Mouse (Mus musculus): ENCODE measurements around the gene Olfr1045.
"Not testable (repeated sequence)": the region's sequence is repeated elsewhere in the genome, so short reads cannot be mapped to it uniquely, and the experiment has no call there.

Gene Olfr1045

DNA sequence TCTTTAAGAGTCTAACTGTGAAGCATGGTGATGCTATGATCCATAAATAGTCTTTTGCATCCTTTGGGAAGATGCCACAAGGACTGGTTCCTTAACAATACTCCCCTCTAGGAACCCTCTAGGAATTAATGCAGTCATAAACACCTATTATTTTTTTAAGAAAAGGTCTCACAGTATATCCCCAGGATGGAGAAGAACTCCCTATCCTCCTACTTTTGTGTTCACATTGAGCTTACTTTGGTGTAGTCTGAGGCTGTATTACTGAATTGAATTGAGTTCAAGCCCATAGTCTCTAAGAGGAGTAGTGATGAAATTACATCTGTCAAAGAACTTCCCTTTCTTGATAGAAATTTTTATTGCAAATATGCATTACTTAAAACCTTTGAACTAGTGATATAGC, at the start of gene Olfr1045:
Gene Olfr1045, minus strand, starts transcription at position 101 of the 400 bp plus-strand sequence.
- no peak for DNase-seq (ENCODE audit: low read depth, low spot score)

DNA sequence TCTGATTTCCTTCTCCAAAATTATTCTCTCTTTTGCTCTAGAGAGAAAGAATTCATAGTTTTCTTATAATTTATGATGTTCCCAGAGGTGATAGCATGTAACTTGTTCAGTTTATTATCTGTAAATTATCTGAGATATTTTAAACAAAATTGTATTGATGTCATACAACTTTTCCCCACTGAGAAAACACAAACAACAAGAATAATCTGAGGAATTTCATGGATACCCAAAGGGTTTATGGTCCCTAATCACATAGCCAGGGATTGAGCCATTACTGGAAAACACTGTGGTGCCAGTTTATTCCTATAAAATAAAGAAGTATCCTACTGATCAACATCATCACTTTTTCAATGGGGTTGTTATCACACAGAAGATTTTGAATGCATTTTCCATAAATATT, 37.4 kb upstream of the Olfr1045 start, which contains the start of gene Olfr1048:
Gene Olfr1048, minus strand, starts transcription at position 101 of the 400 bp plus-strand sequence.
- no peak for DNase-seq (ENCODE audit: low read depth, low spot score)

DNA sequence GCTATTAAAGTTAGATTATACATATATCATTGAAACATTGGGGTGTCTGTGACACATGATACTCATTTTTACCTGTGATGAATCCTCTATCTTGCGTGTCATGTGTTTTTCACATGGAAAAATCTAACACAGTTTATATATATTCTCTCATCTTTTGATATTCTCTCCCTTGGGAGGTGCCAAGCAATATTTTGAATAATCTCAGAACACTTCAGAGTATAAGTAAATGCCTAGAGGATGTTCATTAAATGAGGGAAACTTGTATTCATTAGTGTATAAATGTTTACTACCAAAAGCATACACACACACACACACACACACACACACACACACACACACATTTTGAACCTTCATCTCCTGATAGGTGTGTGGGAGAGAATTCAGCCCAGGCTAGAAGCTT, 28.5 kb upstream of the Olfr1045 start, which contains the start of gene Olfr1047:
Gene Olfr1047, minus strand, starts transcription at position 101 of the 400 bp plus-strand sequence.
- no peak for DNase-seq (ENCODE audit: low read depth, low spot score)

DNA sequence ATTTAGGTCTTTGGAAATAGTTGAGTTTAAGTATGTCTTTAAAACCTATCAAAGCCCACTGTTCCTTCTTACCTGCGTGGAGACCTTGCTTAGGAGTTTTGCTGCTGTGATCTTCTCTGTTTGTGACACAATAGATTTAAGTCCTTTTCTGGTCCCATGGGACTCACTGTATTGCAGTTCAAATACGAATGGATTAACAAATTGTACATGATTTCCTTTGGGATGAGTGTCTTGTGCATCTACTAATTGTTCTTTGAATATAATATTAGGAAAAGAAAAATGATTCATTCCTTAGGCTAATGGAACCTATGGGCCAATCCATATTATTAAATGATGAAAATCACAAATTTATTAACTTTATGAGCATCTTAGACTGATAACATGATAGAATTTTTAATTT, 16.4 kb upstream of the Olfr1045 start, which contains the start of gene Olfr1046:
Gene Olfr1046, minus strand, starts transcription at position 101 of the 400 bp plus-strand sequence.
- no peak for DNase-seq (ENCODE audit: low read depth, low spot score)

DNA sequence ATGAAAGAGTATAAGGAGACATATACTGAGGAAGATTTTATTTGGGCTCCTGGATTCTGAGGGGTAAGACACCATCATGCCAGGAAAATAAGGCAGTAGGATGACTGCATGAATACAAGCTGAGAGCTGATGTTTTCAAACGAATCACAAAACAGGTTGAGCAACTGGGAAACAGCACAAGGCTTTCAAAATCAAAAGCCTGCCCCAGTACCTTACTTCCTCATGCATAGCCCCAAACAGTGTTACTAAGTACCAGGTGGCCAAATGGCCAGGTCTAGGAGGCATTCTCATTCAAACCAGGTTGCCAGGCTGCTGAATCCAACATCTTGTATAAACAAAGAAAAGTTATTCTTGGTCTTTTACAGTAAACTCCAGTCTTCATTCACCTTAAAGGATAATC, 6.9 kb downstream of the Olfr1045 start:
- DNase-seq (ENCODE audit: low read depth, low spot score): no peak

DNA sequence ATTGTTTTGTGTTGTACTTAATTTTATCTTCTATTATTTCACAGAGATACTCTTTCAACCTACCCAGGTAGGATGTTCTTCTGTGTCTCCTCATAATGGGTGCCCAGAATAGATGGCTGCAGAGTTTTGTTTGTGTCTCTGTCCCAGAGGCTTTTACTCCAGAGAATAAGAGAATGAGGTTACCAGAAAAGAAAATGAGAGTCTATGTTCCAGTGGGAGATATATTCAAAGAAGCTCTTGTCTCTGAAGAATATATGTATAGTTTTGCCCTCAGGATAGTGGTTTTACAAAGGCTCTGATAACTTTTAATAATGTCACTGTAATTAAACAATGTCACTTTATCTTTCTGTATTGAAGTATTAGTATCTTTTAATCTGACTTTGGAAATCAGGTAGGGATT, 17.2 kb downstream of the Olfr1045 start, which contains the start of gene Olfr52:
Gene Olfr52, minus strand, starts transcription at position 101 of the 400 bp plus-strand sequence.
- DNase-seq (ENCODE audit: low read depth, low spot score): no peak

DNA sequence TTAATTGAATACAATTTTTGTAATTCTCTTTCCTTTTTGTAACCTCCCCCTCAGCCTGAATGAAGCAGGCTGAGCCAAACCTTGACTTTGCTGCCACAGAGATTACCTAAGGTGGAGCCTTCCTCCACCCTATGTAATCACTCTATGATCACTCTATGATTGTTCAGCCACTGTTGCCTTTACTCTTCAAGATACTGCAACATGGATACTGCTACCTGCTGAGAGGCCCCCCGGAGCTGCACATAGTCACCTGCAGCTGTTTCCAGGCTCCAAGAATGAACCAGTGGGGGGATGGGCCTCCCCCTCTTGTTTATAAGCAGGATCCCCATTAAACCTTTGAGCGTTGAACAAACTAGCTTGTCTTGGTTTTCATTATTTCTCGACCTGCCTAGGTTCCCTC, 22.9 kb downstream of the Olfr1045 start:
- DNase-seq (ENCODE audit: low read depth, low spot score): no peak

DNA sequence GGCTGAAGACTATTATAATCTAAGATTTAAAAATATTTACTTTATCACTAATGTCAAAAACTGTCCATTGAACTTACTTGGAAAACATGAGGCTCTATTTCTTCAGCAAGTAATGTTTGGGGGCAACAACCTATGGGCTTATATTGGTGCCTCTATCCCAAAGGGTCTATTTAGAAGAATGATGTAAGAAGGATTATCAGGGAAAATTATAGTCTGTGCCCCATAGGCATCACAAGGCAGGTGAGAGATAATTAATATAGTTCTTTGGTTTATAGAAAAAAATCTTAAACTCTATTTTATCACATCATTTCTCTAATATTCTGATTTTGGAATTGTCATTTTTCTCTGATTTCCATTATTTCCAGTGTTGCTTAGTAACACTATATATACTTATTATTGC, 25.1 kb downstream of the Olfr1045 start, which contains the start of gene Olfr1044:
Gene Olfr1044, minus strand, starts transcription at position 101 of the 400 bp plus-strand sequence.
- DNase-seq (ENCODE audit: low read depth, low spot score): no peak

DNA sequence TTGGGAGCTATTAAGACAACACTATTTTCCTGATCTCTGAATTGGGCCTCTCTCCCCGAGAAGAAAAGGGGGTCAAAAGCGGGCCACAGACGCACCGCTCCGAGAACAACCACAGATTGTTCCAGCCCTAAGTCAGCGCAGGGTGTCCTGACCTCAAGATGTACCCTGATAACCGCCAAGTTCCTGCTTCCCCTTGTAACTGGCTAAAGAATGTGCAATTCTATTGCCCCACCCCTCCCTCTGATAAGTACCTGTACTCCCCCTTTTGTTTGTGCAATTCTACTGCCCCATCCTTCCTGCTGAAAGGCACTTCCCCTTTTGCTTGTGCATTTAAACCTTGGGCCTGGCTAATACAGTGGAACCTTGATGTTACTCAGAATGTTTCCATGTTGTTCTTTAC, 27.4 kb downstream of the Olfr1045 start:
- not testable (repeated sequence) for DNase-seq (ENCODE audit: low read depth, low spot score)

DNA sequence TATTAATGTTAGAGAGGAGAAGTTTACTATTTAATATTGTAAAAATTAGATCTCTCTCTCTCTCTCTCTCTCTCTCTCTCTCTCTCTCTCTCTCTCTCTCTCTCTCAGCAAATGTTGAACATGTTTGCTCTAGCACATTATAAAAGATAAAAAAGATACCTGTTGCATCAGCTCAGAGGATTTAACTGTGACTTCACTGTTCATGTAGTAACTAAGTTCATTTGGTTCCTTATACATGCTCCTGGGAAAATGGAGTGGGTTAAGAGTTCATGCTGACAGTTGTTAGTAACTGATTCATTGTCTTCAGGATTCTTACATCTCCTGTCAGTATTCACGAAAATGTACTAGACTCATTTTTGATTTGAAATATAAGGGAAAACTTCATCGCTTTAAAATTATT, 35.4 kb downstream of the Olfr1045 start, which contains the start of gene Olfr1043:
Gene Olfr1043, minus strand, starts transcription at position 101 of the 400 bp plus-strand sequence.
- DNase-seq (ENCODE audit: low read depth, low spot score): no peak

DNA sequence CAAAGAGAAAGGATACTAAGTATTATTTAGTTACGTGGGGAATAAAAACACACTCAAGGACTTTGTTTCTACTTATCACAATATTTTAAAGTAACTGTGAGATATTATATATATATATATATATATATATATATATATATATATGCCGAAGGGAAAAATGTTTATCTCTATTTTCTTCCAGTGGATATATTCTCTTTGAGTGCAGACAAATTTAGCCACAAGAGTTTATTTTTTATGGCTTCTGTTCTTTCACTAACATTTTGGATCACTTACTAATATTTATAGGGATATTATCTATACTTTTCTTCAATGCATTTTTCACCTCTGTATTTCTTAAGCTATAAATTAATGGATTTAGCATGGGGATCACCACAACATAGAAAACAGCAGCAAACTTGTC, 41.1 kb downstream of the Olfr1045 start, which contains the start of gene Olfr1042:
Gene Olfr1042, minus strand, starts transcription at position 101 of the 400 bp plus-strand sequence.
- no peak for DNase-seq (ENCODE audit: low read depth, low spot score)

DNA sequence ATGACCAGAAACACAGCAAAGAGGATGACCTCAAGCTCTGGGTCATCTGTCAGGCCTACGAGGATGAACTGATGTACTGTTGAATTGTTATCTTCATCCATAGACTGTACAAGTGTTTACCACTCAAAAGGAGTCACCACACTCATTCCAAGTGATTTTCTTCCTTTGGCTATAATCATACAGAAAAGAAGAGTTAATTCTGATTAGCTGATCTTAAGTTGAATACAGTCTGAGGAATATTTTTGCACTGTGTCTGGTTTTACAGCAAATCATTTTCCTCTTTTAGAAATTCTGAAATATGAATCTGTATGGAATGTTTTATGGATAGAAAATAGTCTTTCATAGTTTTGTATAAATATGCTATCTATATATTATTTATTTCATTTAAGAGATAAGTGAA, 56.2 kb downstream of the Olfr1045 start, which contains the start of gene Olfr1040:
Gene Olfr1040, minus strand, starts transcription at position 101 of the 400 bp plus-strand sequence.
- DNase-seq (ENCODE audit: low read depth, low spot score): no peak

All from brain, embryonic 18.5 days (tissue).